Mouse (Mus musculus) megakaryocyte-erythroid progenitor cell, adult 5-6 weeks (primary cell): ENCODE measurements around the gene Surf6. TPM values are rescaled to one million over a fixed set of nuclear protein-coding genes. Genes with fewer than 3 reads are reported as not detected.
A peak's percentile ranks its signal among the peaks of the same experiment; 100 is the strongest.

Source experiments
- ATAC-seq: replicated peaks from 2 replicates; pipeline ENCODE4 v1.8.0; 2016; ENCODE audit warnings: mild to moderate bottlenecking, inconsistent platforms; ENCODE audit not compliant: severe bottlenecking, poor library complexity, low FRiP score, low TSS enrichment
- total RNA-seq, 2 experiments: library from RNA; stranded (forward) in 1 of 2; stranded (reverse) in 1 of 2; fragments of 200-1000, 215-1000 nt in 1 of 2; fragments of >200 nt in 1 of 2; fragmentation: Nextera tagmentation in 1 of 2; gene quantifications; 2 replicates each; pipeline ENCODE4 v1.2.3; 2014 to 2017

Gene Surf6
- total RNA-seq, 2 experiments from 2014 or later, result 36.2 to 74.0 TPM

DNA sequence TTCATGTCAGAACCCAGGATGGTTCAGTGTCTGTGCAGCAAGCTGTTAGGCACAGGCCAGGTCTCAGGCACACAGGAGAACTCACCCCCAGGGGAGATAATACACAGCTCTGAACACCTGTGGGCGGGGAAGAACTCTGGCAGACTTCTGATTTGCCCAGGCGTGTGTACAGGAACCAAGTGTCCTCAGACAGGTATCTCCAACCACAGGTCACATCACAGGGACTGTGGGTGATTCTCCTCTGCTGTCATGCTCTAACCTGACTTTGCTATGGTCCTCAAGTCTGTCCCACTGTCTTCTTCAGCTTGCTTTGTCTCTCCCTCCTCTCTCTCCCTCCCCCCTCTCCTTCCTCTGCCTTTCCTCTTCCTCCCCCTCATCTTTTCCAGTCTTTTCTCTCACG is 37.8 kb downstream of the Surf6 start, which contains the start of gene Abo:
Abo (minus strand) TSS at position 101 of the 400 bp plus-strand sequence.
- no peak for ATAC-seq

DNA sequence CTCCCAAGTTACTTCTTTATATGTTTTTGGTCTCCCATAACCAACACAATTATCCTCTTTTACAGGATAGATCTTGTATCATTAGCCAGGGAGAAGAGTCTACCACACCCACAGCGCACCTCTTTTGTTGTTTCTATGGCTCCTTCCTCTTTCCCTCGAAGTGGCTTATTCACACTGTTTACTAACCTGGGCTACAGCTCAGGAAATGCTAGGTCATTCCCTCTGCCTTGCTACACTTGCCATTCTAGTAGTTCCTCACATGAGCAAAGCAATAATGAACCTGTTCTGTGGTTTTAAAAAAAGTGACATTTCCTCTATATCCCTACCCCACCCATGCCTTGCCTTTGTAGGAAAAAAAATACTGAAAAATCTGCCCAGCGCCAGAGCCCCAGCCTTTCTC is 39.8 kb downstream of the Surf6 start:
- ATAC-seq, result no peak

DNA sequence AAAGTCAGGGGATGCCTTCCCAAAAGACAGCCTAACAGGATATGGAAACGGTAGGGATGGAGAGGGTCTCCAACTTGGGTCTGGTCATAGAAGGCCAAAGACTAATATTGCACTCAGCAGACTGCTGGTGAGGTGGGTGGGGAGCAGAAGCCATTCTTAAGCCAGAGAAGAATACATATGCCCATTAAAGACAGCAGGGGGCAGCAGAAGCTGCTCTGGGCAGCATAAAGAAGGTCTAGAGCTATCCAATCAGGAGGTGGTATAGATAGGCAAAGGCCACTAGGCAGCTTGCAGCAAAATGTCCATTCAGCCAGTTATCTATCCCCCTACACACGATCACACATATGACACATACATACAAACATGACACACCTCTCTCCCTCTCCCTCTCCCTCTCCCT is 55.0 kb downstream of the Surf6 start:
- peak; percentile 87 for ATAC-seq

Other genes with a start within 250 kb of the Surf6 start
- not detected in 2 replicates for gene Lcn4, start 231.6 kb downstream of the Surf6 start, total RNA-seq (2014; fragmentation: Nextera tagmentation)
- gene Lcn4, start 231.6 kb downstream of the Surf6 start, total RNA-seq (2017), result not detected in 2 replicates
- not detected in 2 replicates for gene Abo, start 37.9 kb downstream of the Surf6 start, total RNA-seq (2014; fragmentation: Nextera tagmentation)
- not detected in 2 replicates for gene Abo, start 37.9 kb downstream of the Surf6 start, total RNA-seq (2017)
- gene Med22, start 7.8 kb upstream of the Surf6 start, total RNA-seq (2014; fragmentation: Nextera tagmentation), result 24.7 and 37.6 TPM in 2 replicates
- gene Med22, start 7.8 kb upstream of the Surf6 start, total RNA-seq (2017), result 14.4 and 20.2 TPM in 2 replicates
- gene Rpl7a, start 7.9 kb upstream of the Surf6 start, total RNA-seq (2014; fragmentation: Nextera tagmentation), result 2,329 and 2,826 TPM in 2 replicates
- gene Rpl7a, start 7.9 kb upstream of the Surf6 start, total RNA-seq (2017), result 2,192 and 2,459 TPM in 2 replicates
- gene Surf2, start 13.5 kb upstream of the Surf6 start, total RNA-seq (2014; fragmentation: Nextera tagmentation), result 68.8 and 80.3 TPM in 2 replicates
- 118 and 146 TPM in 2 replicates for gene Surf2, start 13.5 kb upstream of the Surf6 start, total RNA-seq (2017)
- gene Surf1, start 13.7 kb upstream of the Surf6 start, total RNA-seq (2014; fragmentation: Nextera tagmentation), result 50.5 and 58.4 TPM in 2 replicates
- 38.0 and 41.7 TPM in 2 replicates for gene Surf1, start 13.7 kb upstream of the Surf6 start, total RNA-seq (2017)
- gene Surf4, start 31.0 kb upstream of the Surf6 start, total RNA-seq (2014; fragmentation: Nextera tagmentation), result 59.8 and 76.8 TPM in 2 replicates
- 34.1 and 52.4 TPM in 2 replicates for gene Surf4, start 31.0 kb upstream of the Surf6 start, total RNA-seq (2017)
- gene Stkld1, start 31.2 kb upstream of the Surf6 start, total RNA-seq (2014; fragmentation: Nextera tagmentation), result not detected in 2 replicates
- not detected in 2 replicates for gene Stkld1, start 31.2 kb upstream of the Surf6 start, total RNA-seq (2017)
- 56.8 and 61.2 TPM in 2 replicates for gene Rexo4, start 61.5 kb upstream of the Surf6 start, total RNA-seq (2014; fragmentation: Nextera tagmentation)
- 95.7 and 109 TPM in 2 replicates for gene Rexo4, start 61.5 kb upstream of the Surf6 start, total RNA-seq (2017)
- 2.3 TPM in 1 of 2 replicates, not detected in the other for gene Adamts13, start 70.5 kb upstream of the Surf6 start, total RNA-seq (2014; fragmentation: Nextera tagmentation)
- not detected in 2 replicates for gene Adamts13, start 70.5 kb upstream of the Surf6 start, total RNA-seq (2017)
- gene Cacfd1, start 107.0 kb upstream of the Surf6 start, total RNA-seq (2014; fragmentation: Nextera tagmentation), result 28.2 and 29.2 TPM in 2 replicates
- gene Cacfd1, start 107.0 kb upstream of the Surf6 start, total RNA-seq (2017), result 5.5 and 14.6 TPM in 2 replicates
- 0.62 TPM in 1 of 2 replicates, not detected in the other for gene Slc2a6, start 125.1 kb upstream of the Surf6 start, total RNA-seq (2014; fragmentation: Nextera tagmentation)
- gene Slc2a6, start 125.1 kb upstream of the Surf6 start, total RNA-seq (2017), result 0.05 and 1.0 TPM in 2 replicates
- gene Mymk, start 169.3 kb upstream of the Surf6 start, total RNA-seq (2014; fragmentation: Nextera tagmentation), result not detected in 2 replicates
- not detected in 2 replicates for gene Mymk, start 169.3 kb upstream of the Surf6 start, total RNA-seq (2017)
- 1.2 TPM in 1 of 2 replicates, not detected in the other for gene Adamtsl2, start 176.5 kb upstream of the Surf6 start, total RNA-seq (2014; fragmentation: Nextera tagmentation)
- not detected in 2 replicates for gene Adamtsl2, start 176.5 kb upstream of the Surf6 start, total RNA-seq (2017)
- not detected in 2 replicates for gene Fam163b, start 239.6 kb upstream of the Surf6 start, total RNA-seq (2014; fragmentation: Nextera tagmentation)
- gene Fam163b, start 239.6 kb upstream of the Surf6 start, total RNA-seq (2017), result not detected in 2 replicates